Mouse (Mus musculus) small intestine, adult 2 months (tissue): Measurements from ENCODE around the gene Cdc42ep2.

Experiments
- CTCF ChIP-seq: fragments of 200-500 bp; IDR thresholded peaks from 2 replicates; pipeline ENCODE4 v1.5.1; 2012; ENCODE audit warnings: low read depth, mild to moderate bottlenecking, control low read depth, inconsistent platforms, low read length, moderate library complexity, mixed read lengths; ENCODE audit not compliant: insufficient replicate concordance, insufficient read length; ENCODE audit errors: extremely low read depth
- POLR2A ChIP-seq: fragments of 200-500 bp; IDR thresholded peaks from 2 replicates; pipeline ENCODE4 v1.6.1; 2012; ENCODE audit warnings: low read depth, mild to moderate bottlenecking, control low read depth, inconsistent platforms, low read length, moderate library complexity

- no peak for TF ChIP-seq CTCF
- TF ChIP-seq POLR2A, result no peak
Measured at GRCm38 (mm10) chr19:5913007-5913719, 11.5 kb downstream of the Cdc42ep2 start, which contains the start of gene Dpf2.
